Mouse (Mus musculus) erythroid progenitor cell, adult 5-6 weeks (primary cell): Measurements from ENCODE around the gene Kank2. TPM values are rescaled to one million over a fixed set of nuclear protein-coding genes. Genes with fewer than 3 reads are reported as not detected.

Source experiments
- ATAC-seq: replicated peaks from 2 replicates; pipeline ENCODE4 v1.8.0; 2016; ENCODE audit warnings: moderate number of reproducible peaks, mild to moderate bottlenecking, moderate TSS enrichment, inconsistent platforms; ENCODE audit not compliant: poor library complexity, low FRiP score, severe bottlenecking
- total RNA-seq, 2 experiments: library from RNA; stranded (forward) in 1 of 2; stranded (reverse) in 1 of 2; fragments of 150-400 nt in 1 of 2; fragments of 186-747, 209-891 nt in 1 of 2; gene quantifications; 2 replicates each; pipeline versions ENCODE4 v1.2.3 to v1.2.4; 2015 to 2017; ENCODE audit warnings: low replicate concordance in 2 of 2

The Kank2 gene
- total RNA-seq, 2 experiments from 2014 or later = not detected

DNA sequence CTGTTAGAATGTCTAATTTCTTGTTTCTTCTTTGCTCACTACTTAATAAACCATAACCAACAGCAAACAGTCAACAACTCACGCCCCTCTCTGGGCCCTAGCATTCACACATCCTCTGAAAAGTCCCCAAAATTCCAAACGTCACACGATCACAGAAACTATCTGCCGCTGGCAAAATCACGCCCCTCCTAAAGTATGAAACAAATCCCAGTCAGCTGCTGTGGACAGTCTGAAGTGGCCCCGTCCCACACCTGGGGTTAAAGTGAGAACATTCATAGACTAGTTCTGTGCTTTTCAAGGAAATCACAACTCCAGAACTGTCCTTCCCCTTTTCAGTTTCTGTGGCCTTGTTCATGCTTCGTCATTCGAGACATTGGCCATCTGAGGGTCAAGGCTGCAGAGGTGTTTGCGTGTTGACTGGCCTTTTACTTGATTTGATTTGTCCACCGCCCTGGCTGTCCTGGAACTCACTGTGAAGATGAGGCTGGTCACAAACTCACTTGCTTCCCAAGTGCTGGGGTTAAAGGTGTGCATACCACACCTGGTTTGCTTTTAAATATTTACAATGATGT lies 70.2 kb downstream of the Kank2 start:
- ATAC-seq = no peak

- no peak for ATAC-seq
Measured at GRCm38 (mm10) chr9:21726218-21726975, 72.1 kb downstream of the Kank2 start.

DNA sequence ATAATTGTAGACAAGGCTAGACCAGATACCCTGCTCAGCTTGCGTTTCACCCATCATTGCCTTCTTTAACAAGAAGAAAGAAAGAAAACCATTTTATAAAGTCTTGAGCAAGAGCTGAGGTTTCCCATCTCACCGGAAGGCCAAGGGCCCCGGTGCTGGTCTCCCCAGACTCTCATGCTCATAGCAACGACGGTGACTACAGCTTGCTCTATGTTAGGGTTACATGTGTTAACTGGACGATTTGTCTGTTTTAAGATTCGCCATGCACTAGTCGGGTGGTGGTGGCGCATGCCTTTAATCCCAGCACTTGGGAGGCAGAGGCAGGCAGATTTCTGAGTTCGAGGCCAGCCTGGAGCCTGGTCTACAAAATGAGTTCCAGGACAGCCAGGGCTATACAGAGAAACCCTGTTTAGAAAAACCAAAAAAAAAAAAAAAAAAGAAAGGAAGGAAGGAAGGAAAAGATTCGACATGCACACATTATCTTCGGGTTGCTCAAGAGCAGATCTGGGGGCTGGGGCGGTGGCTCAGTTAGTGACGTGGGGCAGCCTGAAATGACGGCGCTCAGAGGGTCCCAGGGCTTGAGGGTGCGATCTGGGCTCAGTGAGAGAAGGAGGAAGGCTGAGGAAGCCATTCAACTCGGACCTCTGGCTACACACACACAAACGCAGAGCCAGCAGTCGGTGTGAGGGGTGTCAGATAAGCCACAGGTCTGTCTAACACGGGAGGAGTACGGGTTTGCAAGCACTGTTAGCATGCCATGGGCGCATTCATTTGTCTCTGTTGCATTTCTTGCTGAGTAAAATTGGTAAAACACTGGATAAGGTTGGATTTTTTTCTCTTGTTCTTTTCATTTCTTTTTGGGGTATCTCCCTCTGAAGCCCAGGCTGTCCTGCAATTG lies 73.1 kb downstream of the Kank2 start:
- ATAC-seq = no peak

DNA sequence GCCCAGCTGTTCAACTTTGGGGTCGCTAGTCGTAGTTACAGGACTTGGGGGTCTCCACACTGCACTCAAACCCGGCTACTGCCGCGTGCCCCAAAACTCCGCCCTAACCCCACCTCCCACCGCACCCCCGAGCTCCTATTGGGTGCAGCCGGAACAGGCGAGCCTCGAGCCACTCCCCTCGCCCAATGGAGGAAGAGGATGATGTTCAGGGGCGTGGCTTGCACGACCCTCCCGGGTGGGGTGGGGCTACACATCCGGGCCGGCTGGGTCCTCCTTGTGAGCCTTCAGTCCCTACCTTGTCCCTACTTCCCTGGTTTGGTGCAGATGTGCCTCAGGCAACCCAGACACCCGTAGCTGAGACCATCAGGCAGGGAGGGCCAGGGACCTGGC lies 74.4 kb downstream of the Kank2 start:
- ATAC-seq = peak; percentile 86

- ATAC-seq = peak; percentile 84
Measured at GRCm38 (mm10) chr9:21723377-21724146, 75.0 kb downstream of the Kank2 start, which contains the start of gene Ldlr. Ldlr (plus strand) TSS chr9:21723483.

GRCm38 (mm10) chr9:21721036-21721435 lies 77.5 kb downstream of the Kank2 start:
- ATAC-seq = no peak

- no peak for ATAC-seq
Measured at GRCm38 (mm10) chr9:21717015-21717414, 81.5 kb downstream of the Kank2 start.

Other genes starting within 250 kb of the Kank2 start
- 21.3 and 26.4 TPM in 2 replicates for gene Timm29, start 206.0 kb downstream of the Kank2 start, total RNA-seq (2015; ENCODE audit: low replicate concordance)
- gene Timm29, start 206.0 kb downstream of the Kank2 start, total RNA-seq (2017; ENCODE audit: low replicate concordance) = 23.0 and 27.2 TPM in 2 replicates
- 1.7 TPM in 1 of 2 replicates, not detected in the other for gene Yipf2, start 205.9 kb downstream of the Kank2 start, total RNA-seq (2015; ENCODE audit: low replicate concordance)
- gene Yipf2, start 205.9 kb downstream of the Kank2 start, total RNA-seq (2017; ENCODE audit: low replicate concordance) = 1.5 and 5.8 TPM in 2 replicates
- gene Smarca4, start 182.6 kb downstream of the Kank2 start, total RNA-seq (2015; ENCODE audit: low replicate concordance) = 48.2 and 58.4 TPM in 2 replicates
- 61.2 and 65.4 TPM in 2 replicates for gene Smarca4, start 182.6 kb downstream of the Kank2 start, total RNA-seq (2017; ENCODE audit: low replicate concordance)
- gene Ldlr, start 75.3 kb downstream of the Kank2 start, total RNA-seq (2015; ENCODE audit: low replicate concordance) = 2.5 and 3.6 TPM in 2 replicates
- gene Ldlr, start 75.3 kb downstream of the Kank2 start, total RNA-seq (2017; ENCODE audit: low replicate concordance) = 3.6 and 4.1 TPM in 2 replicates
- 40.7 and 50.7 TPM in 2 replicates for gene Spc24, start 38.4 kb downstream of the Kank2 start, total RNA-seq (2015; ENCODE audit: low replicate concordance)
- gene Spc24, start 38.4 kb downstream of the Kank2 start, total RNA-seq (2017; ENCODE audit: low replicate concordance) = 68.7 and 98.2 TPM in 2 replicates
- gene Angptl8, start 36.8 kb upstream of the Kank2 start, total RNA-seq (2015; ENCODE audit: low replicate concordance) = not detected in 2 replicates
- gene Angptl8, start 36.8 kb upstream of the Kank2 start, total RNA-seq (2017; ENCODE audit: low replicate concordance) = not detected in 2 replicates
- 2.9 TPM in 1 of 2 replicates, not detected in the other for gene Dock6, start 53.9 kb upstream of the Kank2 start, total RNA-seq (2015; ENCODE audit: low replicate concordance)
- 0.26 TPM in 1 of 2 replicates, not detected in the other for gene Dock6, start 53.9 kb upstream of the Kank2 start, total RNA-seq (2017; ENCODE audit: low replicate concordance)
- 3.8 and 7.2 TPM in 2 replicates for gene Rab3d, start 119.4 kb upstream of the Kank2 start, total RNA-seq (2015; ENCODE audit: low replicate concordance)
- gene Rab3d, start 119.4 kb upstream of the Kank2 start, total RNA-seq (2017; ENCODE audit: low replicate concordance) = 5.0 and 11.6 TPM in 2 replicates
- not detected in 2 replicates for gene Ccdc159, start 128.7 kb upstream of the Kank2 start, total RNA-seq (2015; ENCODE audit: low replicate concordance)
- not detected in 2 replicates for gene Ccdc159, start 128.7 kb upstream of the Kank2 start, total RNA-seq (2017; ENCODE audit: low replicate concordance)
- 13.8 TPM in 1 of 2 replicates, not detected in the other for gene Tmem205, start 128.8 kb upstream of the Kank2 start, total RNA-seq (2015; ENCODE audit: low replicate concordance)
- not detected in 2 replicates for gene Tmem205, start 128.8 kb upstream of the Kank2 start, total RNA-seq (2017; ENCODE audit: low replicate concordance)
- 1.3 TPM in 1 of 2 replicates, not detected in the other for gene Plppr2, start 138.3 kb upstream of the Kank2 start, total RNA-seq (2015; ENCODE audit: low replicate concordance)
- gene Plppr2, start 138.3 kb upstream of the Kank2 start, total RNA-seq (2017; ENCODE audit: low replicate concordance) = not detected in 2 replicates
- gene Swsap1, start 157.0 kb upstream of the Kank2 start, total RNA-seq (2015; ENCODE audit: low replicate concordance) = 0.42 and 3.2 TPM in 2 replicates
- 0.51 TPM in 1 of 2 replicates, not detected in the other for gene Swsap1, start 157.0 kb upstream of the Kank2 start, total RNA-seq (2017; ENCODE audit: low replicate concordance)
- gene Epor, start 164.8 kb upstream of the Kank2 start, total RNA-seq (2015; ENCODE audit: low replicate concordance) = 244 and 249 TPM in 2 replicates
- 188 and 199 TPM in 2 replicates for gene Epor, start 164.8 kb upstream of the Kank2 start, total RNA-seq (2017; ENCODE audit: low replicate concordance)
- gene Rgl3, start 190.7 kb upstream of the Kank2 start, total RNA-seq (2015; ENCODE audit: low replicate concordance) = not detected in 2 replicates
- not detected in 2 replicates for gene Rgl3, start 190.7 kb upstream of the Kank2 start, total RNA-seq (2017; ENCODE audit: low replicate concordance)
- not detected in 2 replicates for gene Ccdc151, start 203.9 kb upstream of the Kank2 start, total RNA-seq (2015; ENCODE audit: low replicate concordance)
- not detected in 2 replicates for gene Ccdc151, start 203.9 kb upstream of the Kank2 start, total RNA-seq (2017; ENCODE audit: low replicate concordance)
- 27.0 and 27.7 TPM in 2 replicates for gene Prkcsh, start 204.1 kb upstream of the Kank2 start, total RNA-seq (2015; ENCODE audit: low replicate concordance)
- 41.6 and 62.9 TPM in 2 replicates for gene Prkcsh, start 204.1 kb upstream of the Kank2 start, total RNA-seq (2017; ENCODE audit: low replicate concordance)